In the genomic region with DNA sequence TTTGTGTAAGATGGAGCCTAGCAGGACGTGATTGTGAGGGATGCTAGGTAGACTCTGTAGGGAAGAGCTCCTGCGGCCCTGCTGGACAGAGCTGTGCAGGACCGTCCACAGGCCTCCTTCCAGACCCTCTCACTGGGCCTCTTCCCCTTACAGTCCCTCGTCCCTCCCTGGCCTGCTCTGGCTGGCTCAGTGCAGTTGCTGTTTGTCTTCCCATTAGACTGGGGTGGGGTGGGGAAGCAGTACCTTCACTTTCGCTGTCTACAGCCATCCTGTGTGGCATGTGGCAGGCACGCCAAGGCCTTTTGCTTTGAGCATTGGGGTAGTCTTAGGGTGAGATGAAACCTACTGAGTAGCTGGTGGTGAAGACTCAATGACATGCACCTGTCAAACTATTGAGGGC, we compare ENCODE assay signal across 11 mouse cellular contexts. TPM values are rescaled to one million over a fixed set of nuclear protein-coding genes. Genes with fewer than 3 reads are reported as not detected.
A peak's percentile ranks its signal among the peaks of the same experiment; 100 is the strongest.
DNase-seq lines count a peak whose midpoint lies in the region; ATAC-seq and TF ChIP-seq lines count a peak whose summit lies in the region.
"Had no signal": no experiment of that assay in that cellular context is flagged by ENCODE, and none has a peak within 500 bp of the region (broad histone marks: within the 10 kb centered on the region; RNA-seq: fewer than 3 reads in every experiment).

No protein-coding gene starts in this region.

- no peak overlapping the region for H3K9ac ChIP-seq in heart, postnatal 0 days (replicated peaks; ENCODE audit: low read depth, low read length)
- no peak overlapping the region for H3K9ac ChIP-seq in heart, embryonic 12.5 days
- H3K9ac ChIP-seq: embryonic facial prominence, embryonic 15.5 days; neural tube, embryonic 13.5 days had no signal

- no peaks in the 10 kb centered on the region for H3K27me3 ChIP-seq in heart, postnatal 0 days (ENCODE audit: control insufficient read depth, insufficient read depth, low read length)
- no peaks in the 10 kb centered on the region for H3K27me3 ChIP-seq in heart, embryonic 12.5 days (replicated peaks)
- no peaks in the 10 kb centered on the region for H3K27me3 ChIP-seq in small intestine, adult 2 months (ENCODE audit: control insufficient read depth, insufficient read depth, low read length)
- H3K27me3 ChIP-seq: embryonic facial prominence, embryonic 15.5 days; neural tube, embryonic 13.5 days had no signal

- no peak for TF ChIP-seq CTCF in heart, postnatal 0 days (IDR thresholded peaks at IDR 0.05; ENCODE audit: low read depth)
- TF ChIP-seq CTCF in small intestine, adult 2 months (IDR thresholded peaks at IDR 0.05; ENCODE audit: extremely low read depth, insufficient read length, insufficient replicate concordance, low read depth, low read length): no peak

- no peak overlapping the region for H3K27ac ChIP-seq in heart, postnatal 0 days (ENCODE audit: low read depth)
- no peak overlapping the region for H3K27ac ChIP-seq in heart, embryonic 12.5 days (ENCODE audit: poor library complexity, severe bottlenecking)
- H3K27ac ChIP-seq in small intestine, adult 2 months (ENCODE audit: insufficient read depth, low read depth, low read length): no peak overlapping the region
- H3K27ac ChIP-seq: embryonic facial prominence, embryonic 15.5 days; neural tube, embryonic 13.5 days had no signal

- no peaks in the 10 kb centered on the region for H3K9me3 ChIP-seq in heart, postnatal 0 days (replicated peaks; ENCODE audit: control insufficient read depth, low read length)
- no peaks in the 10 kb centered on the region for H3K9me3 ChIP-seq in heart, embryonic 12.5 days (replicated peaks)
- H3K9me3 ChIP-seq: embryonic facial prominence, embryonic 15.5 days; neural tube, embryonic 13.5 days had no signal

- H3K4me1 ChIP-seq in heart, postnatal 0 days (ENCODE audit: control insufficient read depth, insufficient read depth): peaks cover 6% of the 10 kb centered on the region; the same call in 1 of the 2 replicates
- H3K4me1 ChIP-seq in heart, embryonic 12.5 days (replicated peaks): peaks cover 22% of the 10 kb centered on the region
- no peaks in the 10 kb centered on the region for H3K4me1 ChIP-seq in small intestine, adult 2 months (ENCODE audit: control insufficient read depth, insufficient read depth, insufficient read length, low read length)
- H3K4me1 ChIP-seq: neural tube, embryonic 13.5 days had no signal

- ATAC-seq in heart, postnatal 0 days (ENCODE audit: insufficient read depth, low read depth): 0 out of 2 replicates have a peak, but pooled peaks have one; percentile 20
- no peak for ATAC-seq in heart, embryonic 12.5 days (ENCODE audit: insufficient number of reproducible peaks, low FRiP score)
- peak; percentile 20 for ATAC-seq in inflammation-experienced regulatory T-cells, adult 6 months

- no peak for TF ChIP-seq EP300 in heart, postnatal 0 days (IDR thresholded peaks at IDR 0.05; ENCODE audit: low read depth)

- peak overlapping the region; percentile 32; the same call in 1 of the 2 replicates for H3K4me3 ChIP-seq in heart, postnatal 0 days (ENCODE audit: low read depth, low read length)
- H3K4me3 ChIP-seq in heart, embryonic 12.5 days: no peak overlapping the region
- H3K4me3 ChIP-seq in small intestine, adult 2 months (ENCODE audit: low read depth, low read length): peak overlapping the region; percentile 49
- H3K4me3 ChIP-seq: embryonic facial prominence, embryonic 15.5 days; neural tube, embryonic 13.5 days had no signal

- H3K36me3 ChIP-seq in heart, postnatal 0 days (replicated peaks; ENCODE audit: control insufficient read depth, insufficient read depth, low read length): no peaks in the 10 kb centered on the region; the same call in 1 of the 2 replicates
- H3K36me3 ChIP-seq in heart, embryonic 12.5 days: peaks cover 9% of the 10 kb centered on the region; the same call in 1 of the 2 replicates
- H3K36me3 ChIP-seq in small intestine, adult 2 months (ENCODE audit: control insufficient read depth, insufficient read depth, low read length): peaks cover 5% of the 10 kb centered on the region; the same call in 1 of the 2 replicates

- DNase-seq in heart, postnatal 0 days (ENCODE audit: low spot score): no peak
- peak; percentile 57 for DNase-seq in CD4-positive, CD25-positive, alpha-beta regulatory T cell, adult 2 months (ENCODE audit: low read depth, low spot score)
- DNase-seq in retina, postnatal 1 day: no peak
- DNase-seq in cerebellum, postnatal 36 days: no peak
- no peak for DNase-seq in gastrocnemius, adult 18-20 months (ENCODE audit: low spot score)
- DNase-seq: heart, postnatal 10 days had no signal

- peak overlapping the region; percentile 26; the same call in 1 of the 2 replicates for H3K4me2 ChIP-seq in heart, postnatal 0 days (ENCODE audit: low read depth, low read length)
- H3K4me2 ChIP-seq in heart, embryonic 12.5 days: no peak overlapping the region
- H3K4me2 ChIP-seq: embryonic facial prominence, embryonic 15.5 days; neural tube, embryonic 13.5 days had no signal

- TF ChIP-seq POLR2A in small intestine, adult 2 months (IDR thresholded peaks at IDR 0.05; ENCODE audit: low read depth, low read length): no peak

- 73% methylated on average over 6 of the region's 6 CpGs for WGBS in heart, postnatal 0 days
- WGBS in heart, embryonic 12.5 days: 86% methylated on average over 6 of the region's 6 CpGs
- 64% methylated on average over 6 of the region's 6 CpGs for WGBS in small intestine, adult 2 months

RNA-seq across cellular contexts. Expression of a gene that starts 15.7 kb away (rescaled TPM):
- total RNA-seq in heart, postnatal 0 days (2014; rRNA removed; ENCODE audit: low replicate concordance): 54.4 and 56.9 TPM in 2 replicates
- 38.4 and 41.9 TPM in 2 replicates for polyA plus RNA-seq in heart, postnatal 0 days (2015; fragmentation: Nextera tagmentation; extraction: Ambion mirVana)
- 61.2 and 64.1 TPM in 2 replicates for polyA plus RNA-seq in heart, embryonic 12.5 days (2016; fragmentation: Nextera tagmentation; extraction: Ambion mirVana)
- 100 to 1,000 TPM in 2 of 3 experiments, 10 to 100 TPM in 1; 98.6 to 202 (median 183) TPM for polyA plus RNA-seq in inflammation-experienced regulatory T-cells, adult 6 months (2017; shearing (Covaris generic))
- 25.7 and 39.0 TPM in 2 replicates for polyA plus RNA-seq in small intestine, adult 2 months (2012; rRNA removed)
- total RNA-seq in gastrocnemius, adult 18-20 months (2021): 10 to 100 TPM; 21.9 to 26.8 TPM

RNA-seq across cellular contexts. Expression of a gene that starts 41.6 kb away (rescaled TPM):
- total RNA-seq in heart, postnatal 0 days (2014; rRNA removed; ENCODE audit: low replicate concordance): 0.65 and 1.6 TPM in 2 replicates
- 0.49 and 0.56 TPM in 2 replicates for polyA plus RNA-seq in heart, postnatal 0 days (2015; fragmentation: Nextera tagmentation; extraction: Ambion mirVana)
- polyA plus RNA-seq in heart, embryonic 12.5 days (2016; fragmentation: Nextera tagmentation; extraction: Ambion mirVana): 0.23 and 0.60 TPM in 2 replicates
- polyA plus RNA-seq in inflammation-experienced regulatory T-cells, adult 6 months (2017; shearing (Covaris generic)): 100 to 1,000 TPM; 117 to 248 (median 132) TPM
- polyA plus RNA-seq in small intestine, adult 2 months (2012; rRNA removed): 9.8 and 15.5 TPM in 2 replicates
- total RNA-seq in gastrocnemius, adult 18-20 months (2021): under 1 TPM; 0.45 to 0.80 TPM

RNA-seq across cellular contexts. Expression of a gene that starts 43.5 kb away (rescaled TPM):
- total RNA-seq in heart, postnatal 0 days (2014; rRNA removed; ENCODE audit: low replicate concordance): 0.95 and 2.5 TPM in 2 replicates
- 1.2 TPM in 2 replicates for polyA plus RNA-seq in heart, postnatal 0 days (2015; fragmentation: Nextera tagmentation; extraction: Ambion mirVana)
- polyA plus RNA-seq in heart, embryonic 12.5 days (2016; fragmentation: Nextera tagmentation; extraction: Ambion mirVana): 0.60 and 2.0 TPM in 2 replicates
- polyA plus RNA-seq in inflammation-experienced regulatory T-cells, adult 6 months (2017; shearing (Covaris generic)): not detected
- polyA plus RNA-seq in small intestine, adult 2 months (2012; rRNA removed): 1.7 and 1.9 TPM in 2 replicates
- under 1 TPM; 0.74 to 0.87 TPM for total RNA-seq in gastrocnemius, adult 18-20 months (2021)
